Mouse (Mus musculus) stomach, postnatal 0 days (tissue): Measurements from ENCODE around the gene Ctu1. TPM values are rescaled to one million over a fixed set of nuclear protein-coding genes. Genes with fewer than 3 reads are reported as not detected.
A peak's percentile ranks its signal among the peaks of the same experiment; 100 is the strongest.
"Not testable (repeated sequence)": the region's sequence is repeated elsewhere in the genome, so short reads cannot be mapped to it uniquely, and the experiment has no call there.

Source experiments
- ATAC-seq: fragments of 200-750 bp; cut with Nextera tagmentation; 2 replicates; pipeline ENCODE4 v1.8.0; 2017; ENCODE audit not compliant: low FRiP score, low TSS enrichment
- DNase-seq: peaks from one replicate; pipeline ENCODE4 v3.0.0-alpha.2; 2016; ENCODE audit warnings: low spot score
- H3K27ac ChIP-seq: fragments of 300-500 bp; sonication (generic); replicated peaks from 2 replicates; pipeline ENCODE4 v1.5.1; 2014; ENCODE audit warnings: mild to moderate bottlenecking, control low read depth
- H3K27me3 ChIP-seq: fragments of 300-500 bp; sonication (generic); 2 replicates; pipeline ENCODE4 v1.6.1; 2014; ENCODE audit warnings: low read length; ENCODE audit not compliant: control insufficient read depth, insufficient read depth
- H3K36me3 ChIP-seq: fragments of 300-500 bp; sonication (generic); 2 replicates; pipeline ENCODE4 v1.6.1; 2014; ENCODE audit warnings: low read length, mixed read lengths; ENCODE audit not compliant: control insufficient read depth, insufficient read depth
- H3K4me1 ChIP-seq: fragments of 300-500 bp; sonication (generic); replicated peaks from 2 replicates; pipeline ENCODE4 v1.6.1; 2014; ENCODE audit warnings: antibody characterized with exemption; ENCODE audit not compliant: control insufficient read depth, insufficient read depth
- H3K4me2 ChIP-seq: fragments of 300-500 bp; sonication (generic); replicated peaks from 2 replicates; pipeline ENCODE4 v1.6.1; 2014; ENCODE audit warnings: low read depth, mild to moderate bottlenecking, control low read depth, moderate library complexity
- H3K4me3 ChIP-seq: fragments of 300-500 bp; sonication (generic); 2 replicates; pipeline ENCODE4 v1.5.1; 2014; ENCODE audit warnings: low read depth, low read length, control low read depth
- H3K9ac ChIP-seq: fragments of 300-500 bp; sonication (generic); 2 replicates; pipeline ENCODE4 v1.6.1; 2014; ENCODE audit warnings: mild to moderate bottlenecking, low read length, control low read depth, mixed read lengths
- H3K9me3 ChIP-seq: fragments of 300-500 bp; sonication (generic); 2 replicates; pipeline ENCODE4 v1.6.1; 2016; ENCODE audit warnings: low read length; ENCODE audit not compliant: control insufficient read depth
- CTCF ChIP-seq: IDR thresholded peaks from 2 replicates; pipeline ENCODE4 v1.5.1; 2016; ENCODE audit warnings: antibody characterized with exemption, low read depth, mild to moderate bottlenecking, moderate library complexity
- EP300 ChIP-seq: optimal IDR thresholded peaks from 2 replicates; pipeline ENCODE3; 2016; ENCODE audit warnings: antibody characterized with exemption
- WGBS: fragments of 180-500 bp; shearing (Covaris S2); extraction: QIAGEN DNeasy Blood & Tissue Kit; methylation state at CpG from one replicate; pipeline ENCODE4 v1.1.7; 2014; 5-methylcytosine and 5-hydroxymethylcytosine counted together
- polyA plus RNA-seq: library from polyadenylated mRNA; unstranded; fragments of >200 nt; fragmentation: Nextera tagmentation; extraction: Ambion mirVana; gene quantifications from 2 replicates; pipeline ENCODE4 v1.2.1, GENCODE M21; 2015

Gene Ctu1
- polyA plus RNA-seq, 1 experiment from 2014 or later = 8.5 TPM

- peak; percentile 60 for TF ChIP-seq CTCF
- H3K4me3 ChIP-seq, H3K36me3 ChIP-seq, H3K9ac ChIP-seq, DNase-seq, H3K27ac ChIP-seq, H3K4me2 ChIP-seq, ATAC-seq, H3K27me3 ChIP-seq, H3K4me1 ChIP-seq, H3K9me3 ChIP-seq: not testable (repeated sequence)
- WGBS = 62% methylated on average over 1 of the region's 1 CpGs
Observed at GRCm38 (mm10) chr7:43682511-43682910, 10.7 kb downstream of the Ctu1 start.

- H3K27ac ChIP-seq = no peak overlapping the region
- H3K4me3 ChIP-seq = no peak overlapping the region
- no peak overlapping the region for H3K9ac ChIP-seq
- H3K27me3 ChIP-seq = no peaks in the 10 kb centered on the region
- TF ChIP-seq CTCF = no peak
- no peak for TF ChIP-seq EP300
- H3K4me1 ChIP-seq = no peaks in the 10 kb centered on the region
- H3K9me3 ChIP-seq = no peaks in the 10 kb centered on the region
- no peak overlapping the region for H3K4me2 ChIP-seq
- ATAC-seq = no peak
- H3K36me3 ChIP-seq = no peaks in the 10 kb centered on the region
- no peak for DNase-seq
- whole genome bisulfite sequencing = 43% methylated on average over 7 of the region's 7 CpGs
Observed at GRCm38 (mm10) chr7:43685088-43685487, 13.3 kb downstream of the Ctu1 start.

- no peak within 1 kb of the TSS for H3K4me2 ChIP-seq
- TF ChIP-seq CTCF = no peak
- no peak for TF ChIP-seq EP300
- no peak within 1 kb of the TSS for H3K9ac ChIP-seq
- DNase-seq (no peak), ATAC-seq (no peak)
- H3K27me3 ChIP-seq = no peaks in the 10 kb centered on the region
- H3K9me3 ChIP-seq = no peaks in the 10 kb centered on the region
- H3K4me3 ChIP-seq = no peak within 1 kb of the TSS
- H3K4me1 ChIP-seq = no peaks in the 10 kb centered on the region
- H3K27ac ChIP-seq = no peak within 1 kb of the TSS
- no peaks in the 10 kb centered on the region for H3K36me3 ChIP-seq
Observed at GRCm38 (mm10) chr7:43690118-43690517, 18.3 kb downstream of the Ctu1 start, which contains the start of gene Klk14. Gene Klk14, plus strand, starts transcription at chr7:43690418.

DNA sequence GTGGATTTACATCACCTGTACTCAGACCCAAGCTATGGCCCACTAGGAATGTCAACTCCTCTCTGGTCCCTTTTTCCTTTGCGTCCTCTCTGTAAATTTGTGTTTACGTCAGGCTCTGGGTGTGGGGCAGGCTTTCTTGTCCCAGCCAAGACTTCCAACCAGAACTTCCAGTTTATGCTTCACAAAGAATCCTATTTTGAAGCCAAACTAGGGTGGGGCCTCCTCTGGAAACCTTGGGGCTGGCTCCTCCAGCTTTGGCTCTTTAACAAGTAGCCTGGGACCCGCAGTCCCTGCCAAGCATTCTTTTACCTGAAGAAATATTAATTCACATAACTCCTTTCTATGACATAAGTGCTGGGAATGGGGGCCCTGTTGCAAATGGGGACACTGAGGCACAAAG lies 38.2 kb downstream of the Ctu1 start:
- Histone ChIP-seq H3K9ac (no peak overlapping the region), H3K27me3 (no peaks in the 10 kb centered on the region), H3K4me3 (no peak overlapping the region), H3K27ac (peak overlapping the region; percentile 74), H3K36me3 (no peaks in the 10 kb centered on the region), H3K4me1 (no peaks in the 10 kb centered on the region), H3K4me2 (no peak overlapping the region), H3K9me3 (no peaks in the 10 kb centered on the region)
- TF ChIP-seq CTCF (no peak), EP300 (peak; percentile 41)
- ATAC-seq = no peak
- no peak for DNase-seq
- 47% methylated on average over 3 of the region's 3 CpGs for WGBS

GRCm38 (mm10) chr7:43712267-43712666 lies 40.5 kb downstream of the Ctu1 start, which contains the start of gene Klk13:
Gene Klk13, plus strand, starts transcription at chr7:43712567.
- peak within 1 kb of the TSS; percentile 45 for H3K27ac ChIP-seq
- H3K9me3 ChIP-seq = no peaks in the 10 kb centered on the region

GRCm38 (mm10) chr7:43712917-43713316 lies 41.1 kb downstream of the Ctu1 start:
- H3K9ac ChIP-seq = no peak overlapping the region
- H3K27ac ChIP-seq = peak overlapping the region; percentile 45
- no peaks in the 10 kb centered on the region for H3K36me3 ChIP-seq
- DNase-seq (no peak), ATAC-seq (no peak)
- TF ChIP-seq EP300 (no peak), CTCF (no peak)
- H3K27me3 ChIP-seq = no peaks in the 10 kb centered on the region
- 11% methylated on average over 9 of the region's 9 CpGs for WGBS
- H3K4me2 ChIP-seq = peak overlapping the region; percentile 25; the same call in 1 of the 2 replicates
- H3K4me3 ChIP-seq = peak overlapping the region; percentile 10; the same call in 1 of the 2 replicates
- no peaks in the 10 kb centered on the region for H3K4me1 ChIP-seq
- H3K9me3 ChIP-seq = no peaks in the 10 kb centered on the region

More at GRCm38 (mm10) chr7:43712267-43712666, 40.5 kb downstream of the Ctu1 start, which contains the start of gene Klk13:
- peak within 1 kb of the TSS; percentile 10; the same call in 1 of the 2 replicates for H3K4me3 ChIP-seq
- TF ChIP-seq CTCF = no peak
- no peak for TF ChIP-seq EP300
- no peaks in the 10 kb centered on the region for H3K27me3 ChIP-seq
- H3K4me2 ChIP-seq = peak within 1 kb of the TSS; percentile 25; the same call in 1 of the 2 replicates
- DNase-seq (no peak), ATAC-seq (no peak)
- no peak within 1 kb of the TSS for H3K9ac ChIP-seq
- H3K36me3 ChIP-seq = no peaks in the 10 kb centered on the region
- H3K4me1 ChIP-seq = no peaks in the 10 kb centered on the region
- 53% methylated on average over 4 of the region's 4 CpGs for WGBS
